Mouse (Mus musculus): ENCODE measurements at regions not wholly inside any gene's neighbourhood (a gene's known extent, or its start where the extent isn't known, plus 50 kb on each side); places are given as distances from the start of the nearest gene placed in this dataset.

- Histone ChIP-seq H3K36me3 (ENCODE audit: control insufficient read depth, insufficient read depth, low read length) (no peaks in the 10 kb centered on the region), H3K27ac (replicated peaks; ENCODE audit: insufficient read depth, low read depth, low read length) (no peak overlapping the region), H3K27me3 (ENCODE audit: control insufficient read depth, insufficient read depth, low read length) (no peaks in the 10 kb centered on the region), H3K4me3 (ENCODE audit: insufficient read depth, low read depth, low read length) (no peak overlapping the region), H3K4me1 (ENCODE audit: control insufficient read depth, insufficient read depth, low read length) (no peaks in the 10 kb centered on the region), H3K79me2 (ENCODE audit: control insufficient read depth, insufficient read depth, low read length) (no peaks in the 10 kb centered on the region), H3K9ac (ENCODE audit: low read depth, low read length) (no peak overlapping the region)
- TF ChIP-seq CTCF (IDR thresholded peaks at IDR 0.05; ENCODE audit: low read depth, low read length) (no peak), POLR2A (IDR thresholded peaks at IDR 0.05; ENCODE audit: extremely low read depth, insufficient read depth, low read length) (no peak)
- WGBS: 77% methylated on average over 1 of the region's 1 CpGs
- DNase-seq (ENCODE audit: extremely low read depth, low read depth, low spot score): no peak
Measured at GRCm38 (mm10) chr15:67030975-67031374, 530.3 kb upstream of the Lrrc6 start.

- Histone ChIP-seq H3K9ac (ENCODE audit: low read depth, low read length) (no peak overlapping the region), H3K27me3 (ENCODE audit: control insufficient read depth, insufficient read depth, low read length) (no peaks in the 10 kb centered on the region), H3K4me1 (ENCODE audit: control insufficient read depth, insufficient read depth, low read length) (0 out of 2 replicates have a peak, but pooled peaks cover 1% of the 10 kb centered on the region), H3K36me3 (ENCODE audit: control insufficient read depth, insufficient read depth, low read length) (no peaks in the 10 kb centered on the region), H3K4me3 (ENCODE audit: insufficient read depth, low read depth, low read length) (no peak overlapping the region), H3K27ac (replicated peaks; ENCODE audit: insufficient read depth, low read depth, low read length) (no peak overlapping the region), H3K79me2 (ENCODE audit: control insufficient read depth, insufficient read depth, low read length) (no peaks in the 10 kb centered on the region)
- TF ChIP-seq CTCF (IDR thresholded peaks at IDR 0.05; ENCODE audit: low read depth, low read length) (no peak), POLR2A (IDR thresholded peaks at IDR 0.05; ENCODE audit: extremely low read depth, insufficient read depth, low read length) (no peak)
- 81% methylated on average over 1 of the region's 1 CpGs for WGBS
- no peak for DNase-seq (ENCODE audit: extremely low read depth, low read depth, low spot score)
Measured at GRCm38 (mm10) chr15:67028161-67028560, 527.5 kb upstream of the Lrrc6 start.

DNA sequence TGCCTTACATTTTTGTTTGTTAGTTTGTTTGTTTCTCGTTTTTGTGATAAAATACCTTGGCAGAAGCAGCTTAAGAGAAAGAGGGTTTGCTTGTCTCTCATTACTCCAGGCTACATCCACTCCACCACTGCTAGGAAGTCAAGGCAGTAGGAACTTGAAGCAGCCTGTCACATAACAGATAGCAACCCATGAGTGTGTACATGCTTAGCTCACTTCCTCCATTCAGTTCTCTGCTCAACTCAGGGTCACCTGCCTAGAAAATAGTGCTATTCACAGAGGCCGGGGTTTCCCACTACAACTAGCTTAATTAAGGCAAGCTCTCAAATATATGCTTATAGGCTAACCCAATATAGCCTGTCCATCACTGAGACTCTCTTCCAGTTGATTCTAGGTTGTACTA is 527.0 kb upstream of the Lrrc6 start:
- no peaks in the 10 kb centered on the region for H3K36me3 ChIP-seq (ENCODE audit: control insufficient read depth, insufficient read depth, low read length)
- no peak overlapping the region for H3K27ac ChIP-seq (replicated peaks; ENCODE audit: insufficient read depth, low read depth, low read length)
- 0 out of 2 replicates have a peak, but pooled peaks cover 1% of the 10 kb centered on the region for H3K4me1 ChIP-seq (ENCODE audit: control insufficient read depth, insufficient read depth, low read length)
- no peaks in the 10 kb centered on the region for H3K79me2 ChIP-seq (ENCODE audit: control insufficient read depth, insufficient read depth, low read length)
- no peak overlapping the region for H3K9ac ChIP-seq (ENCODE audit: low read depth, low read length)
- WGBS: 86% methylated on average over 2 of the region's 2 CpGs
- DNase-seq (ENCODE audit: extremely low read depth, low read depth, low spot score): no peak
- no peak overlapping the region for H3K4me3 ChIP-seq (ENCODE audit: insufficient read depth, low read depth, low read length)
- TF ChIP-seq POLR2A (IDR thresholded peaks at IDR 0.05; ENCODE audit: extremely low read depth, insufficient read depth, low read length) (no peak), CTCF (IDR thresholded peaks at IDR 0.05; ENCODE audit: low read depth, low read length) (no peak)
- H3K27me3 ChIP-seq (ENCODE audit: control insufficient read depth, insufficient read depth, low read length): no peaks in the 10 kb centered on the region

GRCm38 (mm10) chr15:67025746-67026145 is 525.0 kb upstream of the Lrrc6 start:
- DNase-seq (ENCODE audit: extremely low read depth, low read depth, low spot score): peak; percentile 59
- no peaks in the 10 kb centered on the region for H3K79me2 ChIP-seq (ENCODE audit: control insufficient read depth, insufficient read depth, low read length)
- H3K27me3 ChIP-seq (ENCODE audit: control insufficient read depth, insufficient read depth, low read length): no peaks in the 10 kb centered on the region
- H3K36me3 ChIP-seq (ENCODE audit: control insufficient read depth, insufficient read depth, low read length): no peaks in the 10 kb centered on the region
- no peak overlapping the region for H3K4me3 ChIP-seq (ENCODE audit: insufficient read depth, low read depth, low read length)
- TF ChIP-seq POLR2A (IDR thresholded peaks at IDR 0.05; ENCODE audit: extremely low read depth, insufficient read depth, low read length): no peak
- no peak for TF ChIP-seq CTCF (IDR thresholded peaks at IDR 0.05; ENCODE audit: low read depth, low read length)
- no peak overlapping the region for H3K9ac ChIP-seq (ENCODE audit: low read depth, low read length)
- H3K27ac ChIP-seq (replicated peaks; ENCODE audit: insufficient read depth, low read depth, low read length): no peak overlapping the region
- WGBS: 37% methylated on average over 4 of the region's 4 CpGs
- 0 out of 2 replicates have a peak, but pooled peaks cover 1% of the 10 kb centered on the region for H3K4me1 ChIP-seq (ENCODE audit: control insufficient read depth, insufficient read depth, low read length)

DNA sequence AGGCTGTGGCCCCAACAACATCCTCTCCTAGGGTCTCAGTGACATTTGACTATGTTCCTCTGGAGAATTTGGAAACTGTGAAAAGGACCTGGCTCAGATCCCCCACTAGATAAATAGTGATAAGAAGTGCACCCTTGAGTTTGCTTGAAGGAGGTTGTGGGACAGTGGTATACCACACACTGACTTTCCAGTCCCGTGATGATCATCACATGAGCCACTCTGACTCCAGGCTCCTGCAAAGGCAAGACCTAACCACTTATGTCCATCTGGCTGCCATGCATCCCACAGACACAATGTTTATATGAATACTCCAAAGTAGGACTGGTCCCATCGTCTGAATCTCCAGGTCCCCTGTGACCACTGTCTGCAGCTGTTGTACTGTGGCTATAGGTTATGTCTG is 523.7 kb upstream of the Lrrc6 start:
- Histone ChIP-seq H3K27ac (replicated peaks; ENCODE audit: insufficient read depth, low read depth, low read length) (no peak overlapping the region), H3K9ac (ENCODE audit: low read depth, low read length) (no peak overlapping the region), H3K4me1 (ENCODE audit: control insufficient read depth, insufficient read depth, low read length) (peaks cover 3% of the 10 kb centered on the region), H3K79me2 (ENCODE audit: control insufficient read depth, insufficient read depth, low read length) (no peaks in the 10 kb centered on the region), H3K36me3 (ENCODE audit: control insufficient read depth, insufficient read depth, low read length) (no peaks in the 10 kb centered on the region), H3K27me3 (ENCODE audit: control insufficient read depth, insufficient read depth, low read length) (no peaks in the 10 kb centered on the region), H3K4me3 (ENCODE audit: insufficient read depth, low read depth, low read length) (no peak overlapping the region)
- no peak for DNase-seq (ENCODE audit: extremely low read depth, low read depth, low spot score)
- WGBS: 91% methylated on average over 2 of the region's 2 CpGs
- TF ChIP-seq CTCF (IDR thresholded peaks at IDR 0.05; ENCODE audit: low read depth, low read length) (no peak), POLR2A (IDR thresholded peaks at IDR 0.05; ENCODE audit: extremely low read depth, insufficient read depth, low read length) (no peak)

DNA sequence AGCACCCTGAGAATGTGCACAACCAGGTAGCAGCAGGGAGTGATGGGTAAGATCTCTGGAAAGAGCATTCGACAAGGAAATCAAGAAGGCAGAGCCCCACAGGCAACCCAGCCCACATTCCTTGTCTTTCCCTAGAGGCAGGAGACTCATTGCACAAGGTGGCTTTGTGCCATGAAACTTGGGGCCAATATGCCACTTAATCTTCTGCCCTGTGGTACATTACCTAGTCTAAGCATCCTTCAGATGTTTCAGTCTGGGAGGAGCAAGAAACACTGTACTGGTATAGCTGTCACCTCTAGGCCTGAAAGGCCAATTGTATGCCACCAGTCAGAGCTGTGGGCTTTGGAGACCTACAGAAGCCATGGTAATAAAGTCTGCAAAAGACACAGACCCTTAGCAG is 522.4 kb upstream of the Lrrc6 start:
- no peak for DNase-seq (ENCODE audit: extremely low read depth, low read depth, low spot score)
- H3K36me3 ChIP-seq (ENCODE audit: control insufficient read depth, insufficient read depth, low read length): no peaks in the 10 kb centered on the region
- H3K4me1 ChIP-seq (ENCODE audit: control insufficient read depth, insufficient read depth, low read length): peaks cover 12% of the 10 kb centered on the region
- WGBS: 94% methylated on average over 1 of the region's 1 CpGs
- no peak overlapping the region for H3K4me3 ChIP-seq (ENCODE audit: insufficient read depth, low read depth, low read length)
- no peak overlapping the region for H3K9ac ChIP-seq (ENCODE audit: low read depth, low read length)
- TF ChIP-seq POLR2A (IDR thresholded peaks at IDR 0.05; ENCODE audit: extremely low read depth, insufficient read depth, low read length): no peak
- no peak for TF ChIP-seq CTCF (IDR thresholded peaks at IDR 0.05; ENCODE audit: low read depth, low read length)
- H3K27me3 ChIP-seq (ENCODE audit: control insufficient read depth, insufficient read depth, low read length): no peaks in the 10 kb centered on the region
- H3K79me2 ChIP-seq (ENCODE audit: control insufficient read depth, insufficient read depth, low read length): no peaks in the 10 kb centered on the region
- H3K27ac ChIP-seq (replicated peaks; ENCODE audit: insufficient read depth, low read depth, low read length): no peak overlapping the region

Data from liver, adult 2 months (tissue).